Mouse (Mus musculus) left cerebral cortex, postnatal 25 days (tissue): ENCODE measurements around the gene Gm11756. TPM values are rescaled to one million over a fixed set of nuclear protein-coding genes. Genes with fewer than 3 reads are reported as not detected.
"Not testable (repeated sequence)": the region's sequence is repeated elsewhere in the genome, so short reads cannot be mapped to it uniquely, and the experiment has no call there.

Experiments used
- DNase-seq, 2 experiments: peaks; one replicate each; pipeline ENCODE4 v3.0.0; 2022; ENCODE audit warnings: low spot score in 2 of 2, mixed read lengths in 1 of 2
- intact Hi-C: fragments of 180-260 bp; cut with DNase I; formaldehyde crosslinking; loops from one replicate; pipeline ENCODE4 v1.15.1; 2025
- total RNA-seq, 2 experiments: library from RNA; stranded (reverse); gene quantifications; 2 replicates each; pipeline ENCODE4 v1.2.3; 2021

Gm11756 gene
- total RNA-seq = not detected

DNA sequence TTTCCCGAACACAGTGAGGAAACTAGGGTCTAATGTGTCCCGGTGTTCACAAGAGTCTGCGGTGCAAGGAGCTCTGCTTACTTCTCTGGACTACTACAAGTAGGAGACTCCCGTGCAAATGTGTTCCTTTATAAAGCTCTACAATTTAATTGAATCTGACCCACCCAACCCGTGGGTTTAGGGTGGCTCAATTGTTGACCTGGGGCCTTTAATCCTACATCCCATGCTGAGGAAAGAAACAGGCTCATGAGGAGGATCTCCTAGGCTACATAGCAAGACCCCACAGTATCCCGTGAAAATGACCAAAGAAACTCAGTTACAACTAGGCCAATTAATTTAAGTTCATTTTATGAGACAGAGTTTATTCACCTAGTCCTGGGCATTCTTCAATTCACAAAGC, at the start of gene Gm11756:
Gm11756 (minus strand) TSS at position 101 of the 400 bp plus-strand sequence.
- intact Hi-C loops, DNase-seq: not testable (repeated sequence)

DNA sequence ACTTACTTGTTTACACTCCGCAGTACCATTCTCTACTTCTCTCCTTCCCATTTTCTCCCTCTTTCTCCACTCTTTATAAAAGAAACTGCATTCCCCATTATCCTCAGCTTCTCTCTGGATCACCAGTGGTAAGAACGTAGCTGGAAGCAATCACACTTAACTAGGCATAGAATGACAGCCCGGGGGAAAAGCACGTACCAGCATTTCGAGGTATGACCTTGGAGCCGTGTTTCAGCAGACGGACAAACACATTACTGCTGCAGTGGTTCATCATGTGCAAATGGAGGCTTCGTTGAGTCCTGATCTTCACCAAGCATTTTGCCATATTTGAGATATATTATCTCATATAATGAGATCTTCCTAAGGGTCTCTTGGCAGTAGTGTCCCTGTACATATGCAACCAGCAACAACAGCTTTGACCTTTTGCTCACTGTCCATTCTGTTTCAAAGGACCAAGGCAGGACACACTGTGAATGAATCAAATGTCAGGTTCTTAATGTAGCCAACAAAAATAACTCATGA, 29.9 kb upstream of the Gm11756 start, which contains the start of gene 2310002L09Rik:
2310002L09Rik (minus strand) TSS at position 472 of the 522 bp plus-strand sequence.
- intact Hi-C loops = no loop called here

DNA sequence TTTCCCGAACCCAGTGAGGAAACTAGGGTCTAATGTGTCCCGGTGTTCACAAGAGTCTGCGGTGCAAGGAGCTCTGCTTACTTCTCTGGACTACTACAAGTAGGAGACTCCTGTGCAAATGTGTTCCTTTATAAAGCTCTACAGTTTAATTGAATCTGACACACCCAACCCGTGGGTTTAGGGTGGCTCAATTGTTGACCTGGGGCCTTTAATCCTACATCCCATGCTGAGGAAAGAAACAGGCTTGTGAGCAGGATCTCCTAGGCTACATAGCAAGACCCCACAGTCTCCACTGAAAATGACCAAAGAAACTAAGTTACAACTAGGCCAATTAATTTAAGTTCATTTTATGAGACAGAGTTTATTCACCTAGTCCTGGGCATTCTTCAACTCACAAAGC, 14.7 kb downstream of the Gm11756 start, which contains the start of gene Gm13871:
Gm13871 (minus strand) TSS at position 101 of the 400 bp plus-strand sequence.
- intact Hi-C loops, DNase-seq: not testable (repeated sequence)

More for the DNA sequence above, 29.9 kb upstream of the Gm11756 start, which contains the start of gene 2310002L09Rik:
- no peak for DNase-seq

DNA sequence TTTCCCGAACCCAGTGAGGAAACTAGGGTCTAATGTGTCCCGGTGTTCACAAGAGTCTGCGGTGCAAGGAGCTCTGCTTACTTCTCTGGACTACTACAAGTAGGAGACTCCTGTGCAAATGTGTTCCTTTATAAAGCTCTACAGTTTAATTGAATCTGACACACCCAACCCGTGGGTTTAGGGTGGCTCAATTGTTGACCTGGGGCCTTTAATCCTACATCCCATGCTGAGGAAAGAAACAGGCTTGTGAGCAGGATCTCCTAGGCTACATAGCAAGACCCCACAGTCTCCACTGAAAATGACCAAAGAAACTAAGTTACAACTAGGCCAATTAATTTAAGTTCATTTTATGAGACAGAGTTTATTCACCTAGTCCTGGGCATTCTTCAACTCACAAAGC, 29.5 kb downstream of the Gm11756 start, which contains the start of gene Gm11757:
Gm11757 (minus strand) TSS at position 101 of the 400 bp plus-strand sequence.
- DNase-seq, intact Hi-C loops: not testable (repeated sequence)

DNA sequence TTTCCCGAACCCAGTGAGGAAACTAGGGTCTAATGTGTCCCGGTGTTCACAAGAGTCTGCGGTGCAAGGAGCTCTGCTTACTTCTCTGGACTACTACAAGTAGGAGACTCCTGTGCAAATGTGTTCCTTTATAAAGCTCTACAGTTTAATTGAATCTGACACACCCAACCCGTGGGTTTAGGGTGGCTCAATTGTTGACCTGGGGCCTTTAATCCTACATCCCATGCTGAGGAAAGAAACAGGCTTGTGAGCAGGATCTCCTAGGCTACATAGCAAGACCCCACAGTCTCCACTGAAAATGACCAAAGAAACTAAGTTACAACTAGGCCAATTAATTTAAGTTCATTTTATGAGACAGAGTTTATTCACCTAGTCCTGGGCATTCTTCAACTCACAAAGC, 44.4 kb downstream of the Gm11756 start, which contains the start of gene Gm11758:
Gm11758 (minus strand) TSS at position 101 of the 400 bp plus-strand sequence.
- DNase-seq, intact Hi-C loops: not testable (repeated sequence)

Other genes starting within 250 kb of the Gm11756 start
- not detected for gene Gm428, start 237.2 kb downstream of the Gm11756 start, total RNA-seq
- under 1 TPM in 1 of 2 experiments, not detected in 1; 0.11 TPM for gene Rasef, start 129.8 kb downstream of the Gm11756 start, total RNA-seq
- gene Gm11758, start 44.5 kb downstream of the Gm11756 start, total RNA-seq = not detected
- gene Gm11757, start 29.6 kb downstream of the Gm11756 start, total RNA-seq = not detected
- not detected for gene Gm13871, start 14.8 kb downstream of the Gm11756 start, total RNA-seq
- not detected for gene 2310002L09Rik, start 30.1 kb upstream of the Gm11756 start, total RNA-seq
- 1 to 10 TPM; 7.4 to 9.0 TPM for gene Frmd3, start 92.7 kb upstream of the Gm11756 start, total RNA-seq